Mouse (Mus musculus): ENCODE measurements around the gene Hdgfl3.

DNA sequence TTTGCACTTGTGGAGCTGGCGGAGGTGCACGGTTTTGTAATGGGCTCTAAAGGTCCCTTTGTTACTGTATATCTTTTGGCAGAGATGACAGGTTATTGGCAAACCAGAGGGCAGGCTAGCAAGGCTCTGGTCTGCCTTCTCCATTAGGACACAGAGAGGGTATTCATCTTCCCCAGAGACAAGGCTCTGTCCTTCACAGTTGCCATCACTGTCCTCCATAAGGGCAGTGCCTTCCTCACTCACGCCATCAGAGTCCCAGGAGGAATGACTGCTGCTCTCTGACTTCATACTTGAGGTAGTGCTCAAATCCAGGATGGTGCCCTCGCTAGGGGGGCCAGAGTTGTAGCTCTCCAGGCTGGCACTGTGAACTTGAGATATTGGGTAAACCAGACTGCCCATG is 34.2 kb upstream of the Hdgfl3 start:
- TF ChIP-seq POLR2A (IDR thresholded peaks at IDR 0.05; ENCODE audit: low read depth, low read length) (no peak), CTCF (IDR thresholded peaks at IDR 0.05; ENCODE audit: extremely low read depth, insufficient read length, insufficient replicate concordance, low read depth, low read length) (no peak)
